Mouse (Mus musculus): ENCODE measurements around the gene Cyp4f39.

DNA sequence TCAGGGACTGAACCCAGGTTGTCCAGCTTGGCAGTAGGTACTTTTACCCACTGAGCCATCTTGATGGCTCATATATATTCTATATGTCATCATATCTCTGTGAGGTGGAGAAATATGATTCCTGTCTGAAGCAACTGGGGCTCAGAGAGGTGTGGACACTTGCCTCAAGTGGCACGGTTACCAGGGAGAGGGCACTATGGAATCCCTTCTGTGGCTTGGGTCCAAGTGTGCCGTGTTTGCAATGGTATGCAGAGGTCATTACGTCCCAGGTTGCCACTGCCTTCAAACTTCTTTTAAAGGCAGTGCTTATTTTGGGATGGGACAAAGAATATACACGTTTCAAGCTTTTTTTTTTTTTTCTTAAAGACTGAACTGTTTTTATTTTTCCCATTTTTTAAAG lies 1.7 kb downstream of the Cyp4f39 start:
- TF ChIP-seq CTCF (IDR thresholded peaks at IDR 0.05; ENCODE audit: extremely low read depth, insufficient read depth, low read length) (no peak), POLR2A (IDR thresholded peaks at IDR 0.05; ENCODE audit: extremely low read depth, insufficient read depth, low read length) (no peak)

Data from cortical plate, adult 2 months (tissue).